Mouse (Mus musculus): ENCODE measurements around the gene Dennd5a.

GRCm38 (mm10) chr7:109868498-109868897 is 91.8 kb downstream of the Dennd5a start:
- no peak for TF ChIP-seq POLR2A (IDR thresholded peaks at IDR 0.05; ENCODE audit: borderline replicate concordance, insufficient read depth, low read length)
- TF ChIP-seq CTCF (IDR thresholded peaks at IDR 0.05; ENCODE audit: borderline replicate concordance, insufficient read depth, low read depth, low read length): no peak
